Mouse (Mus musculus) limb, embryonic 14.5 days (tissue): ENCODE measurements around the gene Kdm2b. TPM values are rescaled to one million over a fixed set of nuclear protein-coding genes. Genes with fewer than 3 reads are reported as not detected.

Source experiments
- ATAC-seq: fragments of 200-750 bp; cut with Nextera tagmentation; 2 replicates; pipeline ENCODE4 v1.8.0; 2017; ENCODE audit warnings: low read depth, moderate number of reproducible peaks, moderate TSS enrichment; ENCODE audit not compliant: low FRiP score
- DNase-seq: peaks from one replicate; pipeline ENCODE4 v3.0.0-alpha.2; 2015; ENCODE audit warnings: low spot score
- H3K27ac ChIP-seq: fragments of 300-500 bp; sonication (generic); replicated peaks from 2 replicates; pipeline ENCODE4 v1.5.1; 2014; ENCODE audit warnings: low read depth, mild to moderate bottlenecking, low read length, moderate library complexity, mixed read lengths
- H3K27me3 ChIP-seq: fragments of 300-500 bp; sonication (generic); 2 replicates; pipeline ENCODE4 v1.6.1; 2014; ENCODE audit warnings: low read length, mixed read lengths; ENCODE audit not compliant: control insufficient read depth, insufficient read depth
- H3K36me3 ChIP-seq: fragments of 300-500 bp; sonication (generic); 2 replicates; pipeline ENCODE4 v1.6.1; 2014; ENCODE audit warnings: mild to moderate bottlenecking, low read length, moderate library complexity, mixed read lengths; ENCODE audit not compliant: control insufficient read depth, insufficient read depth
- H3K4me1 ChIP-seq: fragments of 300-500 bp; sonication (generic); 2 replicates; pipeline ENCODE4 v1.6.1; 2014; ENCODE audit warnings: antibody characterized with exemption, low read length, mixed read lengths; ENCODE audit not compliant: control insufficient read depth, insufficient read depth
- H3K4me2 ChIP-seq: fragments of 300-500 bp; sonication (generic); replicated peaks from 2 replicates; pipeline ENCODE4 v1.6.1; 2014; ENCODE audit warnings: low read depth, mild to moderate bottlenecking, low read length, moderate library complexity; ENCODE audit not compliant: severe bottlenecking
- H3K4me3 ChIP-seq: fragments of 300-500 bp; sonication (generic); replicated peaks from 2 replicates; pipeline ENCODE4 v1.5.1; 2014; ENCODE audit warnings: low read length
- H3K9ac ChIP-seq: fragments of 300-500 bp; sonication (generic); 2 replicates; pipeline ENCODE4 v1.6.1; 2014; ENCODE audit warnings: mild to moderate bottlenecking, low read depth, low read length, moderate library complexity; ENCODE audit not compliant: severe bottlenecking
- H3K9me3 ChIP-seq: fragments of 300-500 bp; sonication (generic); 2 replicates; pipeline ENCODE4 v1.6.1; 2016; ENCODE audit warnings: low read length; ENCODE audit not compliant: control insufficient read depth
- POLR2A ChIP-seq: fragments of 200-500 bp; IDR thresholded peaks from 2 replicates; pipeline ENCODE4 v1.8.0; 2012; ENCODE audit warnings: inconsistent platforms, mild to moderate bottlenecking, moderate library complexity, borderline replicate concordance; ENCODE audit not compliant: insufficient read depth, insufficient read length; ENCODE audit errors: extremely low read depth
- WGBS: fragments of 180-500 bp; shearing (Covaris S2); extraction: QIAGEN DNeasy Blood & Tissue Kit; methylation state at CpG from one replicate; pipeline ENCODE4 v1.1.7; 2014; 5-methylcytosine and 5-hydroxymethylcytosine counted together
- polyA plus RNA-seq, 2 experiments: library from polyadenylated mRNA; depleted of rRNA in 1 of 2; stranded (reverse) in 1 of 2; unstranded in 1 of 2; fragments of >200 nt; fragmentation: Nextera tagmentation in 1 of 2; extraction: Ambion mirVana in 1 of 2; gene quantifications; 2 replicates each; pipeline versions ENCODE4 v1.2.1 to v1.2.3; 2012 to 2014

Gene Kdm2b
- polyA plus RNA-seq, 2 experiments = 37.0 to 40.9 TPM

DNA sequence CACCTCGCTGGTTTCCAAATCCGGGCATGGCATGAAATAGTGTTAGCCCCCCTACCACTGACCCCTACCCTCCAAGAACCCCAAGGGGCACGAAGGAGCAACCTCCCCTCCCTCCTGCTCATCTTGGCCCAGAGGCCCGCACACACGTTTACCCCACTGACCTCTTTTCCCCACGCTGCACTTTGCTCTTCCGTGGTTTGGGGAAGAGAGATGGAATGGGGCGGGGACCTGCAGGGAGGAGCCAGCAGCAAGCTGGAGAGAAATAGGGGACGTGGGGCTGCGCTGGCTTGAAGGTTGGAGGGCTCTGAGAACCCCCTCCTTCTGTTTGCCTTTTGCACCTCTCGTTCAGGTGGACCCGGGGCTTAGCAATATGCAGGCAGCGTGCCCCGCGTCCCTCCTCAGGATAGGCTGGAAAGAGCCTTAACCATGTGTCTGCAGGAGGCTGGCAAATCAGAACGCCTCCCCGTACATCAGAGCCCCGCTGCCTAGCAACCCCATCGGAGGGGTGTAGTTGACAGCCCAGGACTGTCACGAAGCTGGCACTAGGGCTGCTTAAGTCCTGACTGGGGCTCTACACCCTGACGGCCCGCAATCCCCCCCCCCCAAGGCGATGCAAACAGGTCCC is 39.2 kb downstream of the Kdm2b start:
- Histone ChIP-seq H3K36me3 (peaks cover 7% of the 10 kb centered on the region; the same call in 1 of the 2 replicates), H3K27ac (no peak overlapping the region), H3K27me3 (peaks cover 16% of the 10 kb centered on the region; the same call in 1 of the 2 replicates), H3K9ac (0 out of 2 replicates have a peak overlapping the region, but pooled peaks have one; percentile 13), H3K4me1 (peaks cover 22% of the 10 kb centered on the region), H3K4me3 (peak overlapping the region; percentile 35), H3K9me3 (no peaks in the 10 kb centered on the region), H3K4me2 (peak overlapping the region; percentile 79)
- ATAC-seq = peak; percentile 74
- no peak for TF ChIP-seq POLR2A
- 25% methylated on average over 23 of the region's 23 CpGs for WGBS
- DNase-seq = peak; percentile 31

DNA sequence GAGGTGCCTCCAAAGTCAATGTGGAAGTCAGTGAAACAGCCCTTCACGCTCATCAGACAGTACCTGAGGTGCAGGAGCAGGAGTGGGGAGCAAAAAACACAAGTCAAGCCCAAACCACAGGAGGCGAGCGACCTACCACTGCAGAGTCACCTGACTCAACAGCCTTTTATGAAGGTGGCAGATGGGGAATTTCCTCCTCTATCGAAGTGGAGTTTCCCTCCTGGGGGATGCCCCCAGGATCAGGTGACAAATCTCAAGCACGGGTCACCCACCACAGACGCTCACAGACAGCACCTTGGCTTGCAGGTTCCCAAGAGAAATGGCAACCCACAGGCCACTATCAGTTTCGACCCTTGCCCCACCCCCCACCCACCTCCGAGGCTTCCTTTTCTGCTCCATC is 40.5 kb downstream of the Kdm2b start:
- WGBS = 80% methylated on average over 6 of the region's 8 CpGs
- Histone ChIP-seq H3K9me3 (no peaks in the 10 kb centered on the region), H3K36me3 (peaks cover 7% of the 10 kb centered on the region; the same call in 1 of the 2 replicates), H3K27ac (no peak overlapping the region), H3K4me3 (no peak overlapping the region), H3K27me3 (peaks cover 16% of the 10 kb centered on the region; the same call in 1 of the 2 replicates), H3K4me1 (peaks cover 22% of the 10 kb centered on the region), H3K9ac (no peak overlapping the region), H3K4me2 (no peak overlapping the region)
- DNase-seq = no peak
- TF ChIP-seq POLR2A = no peak
- no peak for ATAC-seq

DNA sequence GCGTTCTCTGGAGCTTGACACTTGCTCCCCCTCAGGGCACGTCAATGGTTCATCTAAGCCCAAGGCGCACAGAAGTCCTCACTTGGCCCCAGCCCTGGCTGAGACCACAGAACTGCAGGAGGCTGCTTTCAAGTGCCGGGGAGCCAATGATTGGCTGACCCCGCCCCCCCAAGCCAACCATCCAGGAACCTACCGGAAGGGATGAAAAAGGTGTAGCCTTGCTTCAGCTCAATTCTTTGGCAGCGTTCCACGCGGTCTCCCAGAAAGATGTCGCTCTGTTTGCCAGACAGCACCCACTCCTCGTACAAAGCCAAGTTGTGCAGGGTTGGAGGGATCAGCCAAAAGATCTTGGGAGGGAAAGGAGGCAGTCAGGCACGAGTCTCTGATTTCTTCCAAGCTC is 42.1 kb downstream of the Kdm2b start:
- no peak for TF ChIP-seq POLR2A
- Histone ChIP-seq H3K4me3 (no peak overlapping the region), H3K36me3 (peaks cover 7% of the 10 kb centered on the region; the same call in 1 of the 2 replicates), H3K9ac (no peak overlapping the region), H3K4me2 (no peak overlapping the region), H3K27me3 (0 out of 2 replicates have a peak, but pooled peaks cover 5% of the 10 kb centered on the region), H3K4me1 (peaks cover 21% of the 10 kb centered on the region), H3K27ac (no peak overlapping the region), H3K9me3 (no peaks in the 10 kb centered on the region)
- WGBS = 75% methylated on average over 12 of the region's 12 CpGs
- no peak for DNase-seq
- no peak for ATAC-seq

DNA sequence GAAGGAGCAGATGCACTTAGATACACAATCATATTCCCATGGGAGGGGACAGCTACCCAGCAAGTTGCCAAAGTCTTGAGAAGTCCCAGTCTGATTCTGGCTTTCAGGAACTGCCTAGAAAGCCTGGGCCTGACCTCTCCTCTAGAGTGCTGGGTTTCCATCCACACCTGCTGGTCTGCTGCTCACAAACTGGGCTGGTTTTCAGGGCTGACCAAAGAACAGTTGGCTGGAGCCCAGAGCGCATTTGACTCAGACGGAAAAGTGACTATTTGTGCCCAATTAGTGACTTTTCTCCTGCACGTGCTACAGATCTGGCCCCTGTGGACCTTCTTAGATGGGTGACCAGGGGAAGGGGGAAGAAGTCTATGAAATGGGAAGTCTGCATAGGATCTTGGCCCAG is 50.9 kb downstream of the Kdm2b start:
- TF ChIP-seq POLR2A = no peak
- H3K9me3 ChIP-seq = no peaks in the 10 kb centered on the region
- WGBS = 79% methylated on average over 3 of the region's 3 CpGs
- no peak for DNase-seq
- H3K27ac ChIP-seq = no peak overlapping the region
- H3K4me1 ChIP-seq = no peaks in the 10 kb centered on the region
- no peak for ATAC-seq
- H3K4me2 ChIP-seq = no peak overlapping the region
- peaks cover 5% of the 10 kb centered on the region for H3K36me3 ChIP-seq
- no peaks in the 10 kb centered on the region for H3K27me3 ChIP-seq
- H3K9ac ChIP-seq = no peak overlapping the region
- no peak overlapping the region for H3K4me3 ChIP-seq

DNA sequence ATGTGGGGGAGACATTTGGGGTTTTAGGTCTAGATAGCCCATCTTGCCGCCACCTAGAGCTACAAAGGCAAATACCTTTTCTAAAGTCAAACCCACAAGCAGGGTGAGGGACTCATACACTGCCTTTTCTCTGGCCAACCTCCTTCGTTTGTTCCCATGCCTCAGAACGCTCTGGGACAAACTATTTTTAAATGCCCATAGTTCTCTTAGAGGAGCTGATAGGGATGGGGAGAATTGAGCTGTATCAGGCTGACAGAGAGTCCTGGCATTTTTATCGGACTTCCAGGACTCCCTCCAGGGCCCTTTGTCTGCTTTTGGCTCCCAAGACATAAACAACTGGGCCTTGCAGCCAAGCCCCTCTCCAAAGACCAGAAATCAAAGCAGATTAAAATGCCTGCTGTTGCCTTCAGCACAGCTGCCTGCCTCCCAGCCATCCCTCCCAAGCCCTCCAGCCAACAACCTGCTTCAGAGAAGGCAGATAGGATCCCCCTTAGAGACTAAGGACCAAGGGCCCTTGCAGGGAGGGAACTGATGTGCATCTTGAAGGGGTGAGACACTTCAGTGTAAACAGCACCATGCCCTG is 51.6 kb downstream of the Kdm2b start:
- no peak overlapping the region for H3K4me3 ChIP-seq
- peaks cover 6% of the 10 kb centered on the region for H3K36me3 ChIP-seq
- no peak for TF ChIP-seq POLR2A
- ATAC-seq = no peak
- H3K9ac ChIP-seq = no peak overlapping the region
- no peak overlapping the region for H3K4me2 ChIP-seq
- no peaks in the 10 kb centered on the region for H3K9me3 ChIP-seq
- no peaks in the 10 kb centered on the region for H3K4me1 ChIP-seq
- no peaks in the 10 kb centered on the region for H3K27me3 ChIP-seq
- WGBS = 80% methylated on average over 4 of the region's 4 CpGs
- DNase-seq = no peak
- H3K27ac ChIP-seq = no peak overlapping the region
